Mouse (Mus musculus) hindbrain, embryonic 15.5 days (tissue): ENCODE results near the gene Flad1. TPM values are rescaled to one million over a fixed set of nuclear protein-coding genes. Genes with fewer than 3 reads are reported as not detected.
"Not testable (repeated sequence)": the region's sequence is repeated elsewhere in the genome, so short reads cannot be mapped to it uniquely, and the experiment has no call there.

Experiments used
- ATAC-seq: fragments of 200-750 bp; cut with Nextera tagmentation; 2 replicates; pipeline ENCODE4 v1.8.0; 2017; ENCODE audit warnings: low read depth, moderate number of reproducible peaks, moderate TSS enrichment; ENCODE audit not compliant: low FRiP score
- H3K27ac ChIP-seq: fragments of 300-500 bp; sonication (generic); replicated peaks from 2 replicates; pipeline ENCODE4 v1.5.1; 2015; ENCODE audit warnings: mild to moderate bottlenecking, inconsistent platforms
- H3K27me3 ChIP-seq: fragments of 300-500 bp; sonication (generic); 2 replicates; pipeline ENCODE4 v1.6.1; 2015; ENCODE audit warnings: control low read depth, inconsistent platforms
- H3K36me3 ChIP-seq: fragments of 300-500 bp; sonication (generic); 2 replicates; pipeline ENCODE4 v1.6.1; 2015; ENCODE audit warnings: control low read depth, inconsistent platforms
- H3K4me1 ChIP-seq: fragments of 300-500 bp; sonication (generic); replicated peaks from 2 replicates; pipeline ENCODE4 v1.6.1; 2015; ENCODE audit warnings: control low read depth, inconsistent platforms
- H3K4me2 ChIP-seq: fragments of 300-500 bp; sonication (generic); 2 replicates; pipeline ENCODE4 v1.6.1; 2015; ENCODE audit warnings: moderate library complexity, mild to moderate bottlenecking, inconsistent platforms
- H3K4me3 ChIP-seq: fragments of 300-500 bp; sonication (generic); 2 replicates; pipeline ENCODE4 v1.5.1; 2015; ENCODE audit warnings: mild to moderate bottlenecking, inconsistent platforms
- H3K9ac ChIP-seq: fragments of 300-500 bp; sonication (generic); 2 replicates; pipeline ENCODE4 v1.6.1; 2015; ENCODE audit warnings: inconsistent platforms
- H3K9me3 ChIP-seq: fragments of 300-500 bp; sonication (generic); 2 replicates; pipeline ENCODE4 v1.6.1; 2016; ENCODE audit warnings: control low read depth, inconsistent platforms
- WGBS: fragments of 180-500 bp; shearing (Covaris S2); methylation state at CpG from one replicate; pipeline ENCODE4 v1.1.7; 2015; 5-methylcytosine and 5-hydroxymethylcytosine counted together
- polyA plus RNA-seq: library from polyadenylated mRNA; unstranded; fragments of >200 nt; fragmentation: Nextera tagmentation; extraction: Ambion mirVana; gene quantifications from 2 replicates; pipeline ENCODE4 v1.2.1, GENCODE M21; 2015

Flad1 gene
- polyA plus RNA-seq, 1 experiment from 2014 or later = 33.3 TPM

GRCm38 (mm10) chr3:89440691-89441090 is 29.0 kb upstream of the Flad1 start:
- Histone ChIP-seq H3K4me2 (no peak overlapping the region), H3K4me3 (no peak overlapping the region), H3K4me1 (peaks cover 16% of the 10 kb centered on the region), H3K9me3 (no peaks in the 10 kb centered on the region), H3K9ac (no peak overlapping the region), H3K27me3 (no peaks in the 10 kb centered on the region), H3K27ac (no peak overlapping the region), H3K36me3 (no peaks in the 10 kb centered on the region)
- ATAC-seq = no peak
- 94% methylated on average over 2 of the region's 2 CpGs for WGBS

GRCm38 (mm10) chr3:89437269-89437668 is 25.6 kb upstream of the Flad1 start:
- Histone ChIP-seq H3K4me3 (peak overlapping the region; percentile 33), H3K4me2 (peak overlapping the region; percentile 49), H3K27me3 (no peaks in the 10 kb centered on the region), H3K9ac (no peak overlapping the region), H3K27ac (peak overlapping the region; percentile 46; the same call in 1 of the 2 replicates), H3K9me3 (no peaks in the 10 kb centered on the region), H3K36me3 (peaks cover 26% of the 10 kb centered on the region), H3K4me1 (peaks cover 20% of the 10 kb centered on the region)
- ATAC-seq = no peak
- 24% methylated on average over 5 of the region's 5 CpGs for WGBS

- ATAC-seq = peak; percentile 68
- Histone ChIP-seq H3K4me1 (peaks cover 27% of the 10 kb centered on the region), H3K27me3 (no peaks in the 10 kb centered on the region), H3K4me2 (peak within 1 kb of the TSS; percentile 49), H3K9me3 (no peaks in the 10 kb centered on the region), H3K36me3 (peaks cover 26% of the 10 kb centered on the region), H3K9ac (peak within 1 kb of the TSS; percentile 14; the same call in 1 of the 2 replicates), H3K4me3 (peak within 1 kb of the TSS; percentile 33), H3K27ac (peak within 1 kb of the TSS; percentile 46; the same call in 1 of the 2 replicates)
- WGBS = 5% methylated on average over 15 of the region's 16 CpGs
Observed at GRCm38 (mm10) chr3:89436176-89437113, 24.8 kb upstream of the Flad1 start, which contains the start of gene Pbxip1. Pbxip1 (plus strand) TSS chr3:89436706.

DNA sequence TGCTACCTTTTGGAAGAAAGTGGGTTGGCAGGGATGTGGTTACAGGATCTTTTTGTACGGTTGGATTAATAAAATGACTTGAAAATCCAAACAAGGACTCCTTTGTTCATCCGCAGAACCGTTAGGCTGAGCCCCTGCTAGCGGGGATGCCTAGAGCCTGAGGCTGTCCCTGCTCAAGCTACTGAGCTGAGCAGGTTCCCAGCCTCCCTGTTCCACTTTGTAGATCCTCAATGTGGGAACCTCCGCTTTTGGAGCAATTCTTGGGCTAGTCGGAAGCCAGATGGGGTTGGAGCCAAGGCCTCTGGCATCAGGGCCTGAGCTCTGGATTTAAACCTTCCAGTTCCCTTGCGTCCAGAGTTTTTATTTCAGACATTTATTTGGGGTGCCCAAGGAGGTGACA is 23.4 kb upstream of the Flad1 start:
- H3K27ac ChIP-seq = 0 out of 2 replicates have a peak overlapping the region, but pooled peaks have one; percentile 9
- WGBS = 66% methylated on average over 7 of the region's 7 CpGs
- H3K4me1 ChIP-seq = peaks cover 36% of the 10 kb centered on the region
- no peaks in the 10 kb centered on the region for H3K9me3 ChIP-seq
- H3K36me3 ChIP-seq = peaks cover 26% of the 10 kb centered on the region
- no peaks in the 10 kb centered on the region for H3K27me3 ChIP-seq
- no peak overlapping the region for H3K4me2 ChIP-seq
- H3K9ac ChIP-seq = no peak overlapping the region
- no peak overlapping the region for H3K4me3 ChIP-seq
- no peak for ATAC-seq

GRCm38 (mm10) chr3:89434532-89434931 is 22.9 kb upstream of the Flad1 start:
- H3K27me3 ChIP-seq = no peaks in the 10 kb centered on the region
- 0 out of 2 replicates have a peak overlapping the region, but pooled peaks have one; percentile 2 for H3K4me2 ChIP-seq
- no peaks in the 10 kb centered on the region for H3K9me3 ChIP-seq
- H3K4me1 ChIP-seq = peaks cover 36% of the 10 kb centered on the region
- H3K4me3 ChIP-seq = no peak overlapping the region
- WGBS = 87% methylated on average over 11 of the region's 11 CpGs
- 0 out of 2 replicates have a peak overlapping the region, but pooled peaks have one; percentile 15 for H3K27ac ChIP-seq
- H3K36me3 ChIP-seq = peaks cover 26% of the 10 kb centered on the region
- ATAC-seq = no peak
- H3K9ac ChIP-seq = no peak overlapping the region

GRCm38 (mm10) chr3:89432606-89433005 is 20.9 kb upstream of the Flad1 start:
- H3K4me1 ChIP-seq = peaks cover 36% of the 10 kb centered on the region
- WGBS = 94% methylated on average over 8 of the region's 8 CpGs
- no peak overlapping the region for H3K27ac ChIP-seq
- no peak overlapping the region for H3K4me2 ChIP-seq
- H3K4me3 ChIP-seq = no peak overlapping the region
- no peak for ATAC-seq
- no peaks in the 10 kb centered on the region for H3K9me3 ChIP-seq
- H3K36me3 ChIP-seq = peaks cover 26% of the 10 kb centered on the region
- H3K27me3 ChIP-seq = no peaks in the 10 kb centered on the region
- H3K9ac ChIP-seq = no peak overlapping the region

DNA sequence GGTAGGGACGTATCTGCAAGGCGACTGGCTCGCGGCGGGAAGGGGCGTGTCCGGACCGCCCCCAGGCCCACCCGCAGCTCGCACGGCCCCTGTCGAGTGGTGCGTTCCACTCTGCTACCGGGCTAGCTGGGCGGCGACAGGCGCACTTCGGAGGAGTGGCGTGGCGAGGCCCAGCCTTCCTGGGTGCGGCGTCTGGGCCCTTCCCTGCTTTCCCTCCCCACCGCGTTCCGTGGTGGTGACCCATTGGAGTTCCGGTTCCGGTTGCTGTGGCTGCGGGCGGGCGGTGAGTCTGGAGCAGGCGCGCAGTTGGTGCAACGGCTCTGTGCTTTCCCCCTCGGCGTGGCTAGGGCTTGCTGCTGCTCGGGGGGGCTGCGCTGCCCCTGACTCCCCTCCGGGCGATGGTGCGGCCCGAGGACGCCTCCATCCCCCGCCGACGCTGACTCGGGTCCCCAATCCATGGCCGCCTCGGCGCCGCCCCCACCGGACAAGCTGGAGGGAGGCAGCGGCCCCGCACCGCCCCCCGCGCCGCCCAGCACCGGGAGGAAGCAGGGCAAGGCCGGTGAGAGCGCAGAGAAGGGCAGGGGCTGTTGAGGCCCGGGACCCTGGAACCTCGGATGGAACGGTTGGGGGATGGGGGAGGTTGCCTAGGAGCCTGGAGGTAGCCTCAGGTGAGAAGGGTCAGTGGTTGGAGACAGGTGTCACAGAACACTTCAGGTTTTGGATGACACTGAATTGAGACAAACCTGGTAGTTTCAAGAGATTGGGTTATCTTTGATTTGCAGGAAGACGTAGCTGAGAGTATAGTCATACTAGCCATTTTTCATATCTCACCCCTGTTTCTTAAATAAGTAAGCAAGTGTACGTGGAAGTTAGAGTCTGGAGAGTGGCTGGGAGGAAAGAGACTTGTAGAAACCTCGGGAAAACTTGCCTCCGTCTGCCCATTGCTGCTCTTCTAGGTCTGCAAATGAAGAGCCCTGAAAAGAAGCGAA is 18.8 kb upstream of the Flad1 start, which contains the start of gene Pygo2:
Gene Pygo2, plus strand, starts transcription at position 44 of the 989 bp plus-strand sequence.
- Histone ChIP-seq H3K27me3 (no peaks in the 10 kb centered on the region), H3K4me1 (peaks cover 20% of the 10 kb centered on the region), H3K4me2 (peak within 1 kb of the TSS; percentile 81), H3K9me3 (no peaks in the 10 kb centered on the region), H3K27ac (peak within 1 kb of the TSS; percentile 92), H3K9ac (peak within 1 kb of the TSS; percentile 98), H3K36me3 (peaks cover 26% of the 10 kb centered on the region), H3K4me3 (peak within 1 kb of the TSS; percentile 95)
- 3% methylated on average over 67 of the region's 68 CpGs for WGBS
- peak; percentile 97 for ATAC-seq

DNA sequence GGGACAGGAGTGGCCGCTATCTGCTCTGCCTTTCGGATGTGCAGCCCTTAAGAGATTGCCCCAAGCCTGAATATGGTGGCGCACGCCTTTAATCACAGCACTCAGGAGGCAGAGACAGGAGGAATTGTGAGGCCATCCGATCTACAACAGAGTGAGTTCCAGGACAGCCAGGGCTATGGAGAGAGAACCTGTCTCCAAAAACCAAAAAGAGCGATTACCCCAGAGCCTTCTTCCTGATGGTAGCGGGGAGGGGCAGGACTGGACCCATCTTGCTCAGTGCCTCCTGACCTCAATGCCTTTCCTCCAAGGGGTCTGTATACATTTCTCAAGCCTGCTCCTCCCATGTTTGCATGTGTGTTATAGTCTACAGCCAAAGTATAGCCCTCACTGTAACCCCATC is 17.4 kb upstream of the Flad1 start:
- H3K9me3 ChIP-seq, H3K27ac ChIP-seq, ATAC-seq, H3K9ac ChIP-seq, H3K4me2 ChIP-seq, H3K4me3 ChIP-seq, H3K27me3 ChIP-seq: not testable (repeated sequence)
- Histone ChIP-seq H3K4me1 (peaks cover 20% of the 10 kb centered on the region), H3K36me3 (peaks cover 17% of the 10 kb centered on the region)
- 92% methylated on average over 7 of the region's 7 CpGs for WGBS

DNA sequence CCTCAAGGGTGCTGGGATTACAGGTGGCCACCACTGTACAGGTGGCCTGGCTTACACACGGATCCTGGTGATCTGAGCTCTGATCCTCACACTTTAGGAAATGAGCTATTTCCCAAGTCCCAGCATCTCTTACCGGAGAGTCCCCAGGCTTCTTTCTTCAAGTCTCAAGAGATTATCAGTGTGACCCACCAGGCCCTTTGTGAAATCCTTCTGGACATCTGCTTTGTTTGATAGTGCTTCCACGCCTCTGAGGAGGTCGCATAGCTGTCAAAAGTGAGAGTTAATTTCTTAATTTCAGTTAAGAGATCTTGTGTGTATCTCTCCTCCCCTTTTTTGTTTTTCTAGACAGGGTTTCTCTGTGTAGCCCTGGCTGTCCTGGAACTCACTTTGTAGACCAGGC is 14.2 kb upstream of the Flad1 start:
- H3K4me1 ChIP-seq = peaks cover 18% of the 10 kb centered on the region
- H3K27ac ChIP-seq = no peak overlapping the region
- H3K4me3 ChIP-seq = no peak overlapping the region
- H3K4me2 ChIP-seq = no peak overlapping the region
- H3K9ac ChIP-seq = no peak overlapping the region
- H3K36me3 ChIP-seq = no peaks in the 10 kb centered on the region
- no peak for ATAC-seq
- no peaks in the 10 kb centered on the region for H3K9me3 ChIP-seq
- H3K27me3 ChIP-seq = no peaks in the 10 kb centered on the region
- 84% methylated on average over 4 of the region's 4 CpGs for WGBS

GRCm38 (mm10) chr3:89425141-89425525 is 13.5 kb upstream of the Flad1 start:
- 86% methylated on average over 5 of the region's 5 CpGs for WGBS
- Histone ChIP-seq H3K9ac (no peak overlapping the region), H3K36me3 (no peaks in the 10 kb centered on the region), H3K4me2 (no peak overlapping the region), H3K27ac (no peak overlapping the region), H3K9me3 (no peaks in the 10 kb centered on the region), H3K27me3 (no peaks in the 10 kb centered on the region), H3K4me3 (no peak overlapping the region), H3K4me1 (peaks cover 17% of the 10 kb centered on the region)
- no peak for ATAC-seq

GRCm38 (mm10) chr3:89424416-89425140 is 12.9 kb upstream of the Flad1 start:
- WGBS = 90% methylated on average over 5 of the region's 5 CpGs
- Histone ChIP-seq H3K4me1 (peaks cover 22% of the 10 kb centered on the region), H3K36me3 (no peaks in the 10 kb centered on the region), H3K27ac (no peak overlapping the region), H3K4me3 (no peak overlapping the region), H3K27me3 (no peaks in the 10 kb centered on the region), H3K4me2 (no peak overlapping the region), H3K9me3 (no peaks in the 10 kb centered on the region), H3K9ac (no peak overlapping the region)
- ATAC-seq = no peak
